Mouse (Mus musculus) E14TG2a.4 (cell line): ENCODE results near the gene Pigo.

ENCODE experiments used
- CTCF ChIP-seq: conservative IDR thresholded peaks from 2 replicates; pipeline ENCODE4 v1.5.1; 2014; ENCODE audit warnings: low read length
- NANOG ChIP-seq: IDR thresholded peaks from 2 replicates; pipeline ENCODE4 v1.6.1; 2014; ENCODE audit warnings: borderline replicate concordance, low read length, mixed read lengths

- TF ChIP-seq CTCF (no peak), NANOG (no peak)
These were observed 4.1 kb upstream of the Pigo start for GRCm38 (mm10) chr4:43029749-43030148.
